Mouse (Mus musculus) midbrain, embryonic 13.5 days (tissue): ENCODE data around the gene Asxl1. TPM values are rescaled to one million over a fixed set of nuclear protein-coding genes. Genes with fewer than 3 reads are reported as not detected.
A peak's percentile ranks its signal among the peaks of the same experiment; 100 is the strongest.

Experiments used
- ATAC-seq: fragments of 200-750 bp; cut with Nextera tagmentation; 2 replicates; pipeline ENCODE4 v1.8.0; 2017; ENCODE audit warnings: mild to moderate bottlenecking, moderate TSS enrichment, moderate library complexity
- H3K27ac ChIP-seq: fragments of 300-500 bp; sonication (generic); 2 replicates; pipeline ENCODE4 v1.5.1; 2015; ENCODE audit warnings: inconsistent platforms, mild to moderate bottlenecking, moderate library complexity
- H3K27me3 ChIP-seq: fragments of 300-500 bp; sonication (generic); 2 replicates; pipeline ENCODE4 v1.6.1; 2015; ENCODE audit warnings: mild to moderate bottlenecking, inconsistent platforms
- H3K36me3 ChIP-seq: fragments of 300-500 bp; sonication (generic); 2 replicates; pipeline ENCODE4 v1.6.1; 2015; ENCODE audit warnings: mild to moderate bottlenecking, inconsistent platforms
- H3K4me1 ChIP-seq: fragments of 300-500 bp; sonication (generic); replicated peaks from 2 replicates; pipeline ENCODE4 v1.6.1; 2015; ENCODE audit warnings: inconsistent platforms
- H3K4me2 ChIP-seq: fragments of 300-500 bp; sonication (generic); replicated peaks from 2 replicates; pipeline ENCODE4 v1.6.1; 2015; ENCODE audit warnings: moderate library complexity, mild to moderate bottlenecking, inconsistent platforms
- H3K4me3 ChIP-seq: fragments of 300-500 bp; sonication (generic); replicated peaks from 2 replicates; pipeline ENCODE4 v1.5.1; 2015; ENCODE audit warnings: mild to moderate bottlenecking, inconsistent platforms
- H3K9ac ChIP-seq: fragments of 300-500 bp; sonication (generic); replicated peaks from 2 replicates; pipeline ENCODE4 v1.6.1; 2015; ENCODE audit warnings: mild to moderate bottlenecking, inconsistent platforms
- H3K9me3 ChIP-seq: fragments of 300-500 bp; sonication (generic); 2 replicates; pipeline ENCODE4 v1.6.1; 2016; ENCODE audit warnings: mild to moderate bottlenecking, inconsistent platforms
- WGBS: fragments of 180-500 bp; shearing (Covaris S2); methylation state at CpG from one replicate; pipeline ENCODE4 v1.1.7; 2015; 5-methylcytosine and 5-hydroxymethylcytosine counted together
- polyA plus RNA-seq: library from polyadenylated mRNA; unstranded; fragments of >200 nt; fragmentation: Nextera tagmentation; extraction: Ambion mirVana; gene quantifications from 2 replicates; pipeline ENCODE4 v1.2.1, GENCODE M21; 2015

Asxl1 gene
- polyA plus RNA-seq, 1 experiment from 2014 or later = 10.4 TPM

GRCm38 (mm10) chr2:153325706-153326376, 19.8 kb upstream of the Asxl1 start:
- peaks cover 82% of the 10 kb centered on the region for H3K36me3 ChIP-seq
- H3K27me3 ChIP-seq = no peaks in the 10 kb centered on the region
- 85% methylated on average over 9 of the region's 9 CpGs for WGBS
- H3K4me3 ChIP-seq = no peak overlapping the region
- no peak for ATAC-seq
- H3K4me2 ChIP-seq = no peak overlapping the region
- no peak overlapping the region for H3K9ac ChIP-seq
- no peaks in the 10 kb centered on the region for H3K9me3 ChIP-seq
- H3K4me1 ChIP-seq = no peaks in the 10 kb centered on the region
- H3K27ac ChIP-seq = no peak overlapping the region

GRCm38 (mm10) chr2:153332271-153332670, 13.4 kb upstream of the Asxl1 start:
- Histone ChIP-seq H3K27me3 (no peaks in the 10 kb centered on the region), H3K4me2 (no peak overlapping the region), H3K9ac (no peak overlapping the region), H3K36me3 (peaks cover 56% of the 10 kb centered on the region), H3K4me1 (no peaks in the 10 kb centered on the region), H3K9me3 (no peaks in the 10 kb centered on the region), H3K4me3 (no peak overlapping the region), H3K27ac (no peak overlapping the region)
- WGBS = 92% methylated on average over 5 of the region's 5 CpGs
- no peak for ATAC-seq

- H3K27me3 ChIP-seq = no peaks in the 10 kb centered on the region
- no peak overlapping the region for H3K4me2 ChIP-seq
- H3K9me3 ChIP-seq = no peaks in the 10 kb centered on the region
- no peaks in the 10 kb centered on the region for H3K4me1 ChIP-seq
- H3K4me3 ChIP-seq = no peak overlapping the region
- no peak for ATAC-seq
- no peak overlapping the region for H3K27ac ChIP-seq
- H3K9ac ChIP-seq = no peak overlapping the region
- H3K36me3 ChIP-seq = peaks cover 52% of the 10 kb centered on the region
- WGBS = 96% methylated on average over 3 of the region's 3 CpGs
Measured at GRCm38 (mm10) chr2:153332981-153333380, 12.6 kb upstream of the Asxl1 start.

GRCm38 (mm10) chr2:153333822-153334232, 11.8 kb upstream of the Asxl1 start:
- ATAC-seq = no peak
- no peak overlapping the region for H3K4me2 ChIP-seq
- H3K9ac ChIP-seq = no peak overlapping the region
- H3K4me1 ChIP-seq = no peaks in the 10 kb centered on the region
- no peak overlapping the region for H3K27ac ChIP-seq
- H3K4me3 ChIP-seq = no peak overlapping the region
- H3K9me3 ChIP-seq = no peaks in the 10 kb centered on the region
- peaks cover 43% of the 10 kb centered on the region for H3K36me3 ChIP-seq
- 94% methylated on average over 6 of the region's 6 CpGs for WGBS
- H3K27me3 ChIP-seq = no peaks in the 10 kb centered on the region

GRCm38 (mm10) chr2:153334281-153334680, 11.3 kb upstream of the Asxl1 start:
- H3K9ac ChIP-seq = no peak overlapping the region
- no peaks in the 10 kb centered on the region for H3K27me3 ChIP-seq
- H3K36me3 ChIP-seq = peaks cover 42% of the 10 kb centered on the region
- ATAC-seq = no peak
- H3K4me3 ChIP-seq = no peak overlapping the region
- H3K4me2 ChIP-seq = no peak overlapping the region
- no peaks in the 10 kb centered on the region for H3K9me3 ChIP-seq
- H3K27ac ChIP-seq = no peak overlapping the region
- H3K4me1 ChIP-seq = no peaks in the 10 kb centered on the region
- WGBS = 89% methylated on average over 3 of the region's 3 CpGs

- ATAC-seq = no peak
- Histone ChIP-seq H3K4me1 (no peaks in the 10 kb centered on the region), H3K27ac (no peak overlapping the region), H3K27me3 (no peaks in the 10 kb centered on the region), H3K9me3 (no peaks in the 10 kb centered on the region), H3K4me2 (no peak overlapping the region), H3K9ac (no peak overlapping the region), H3K4me3 (no peak overlapping the region), H3K36me3 (peaks cover 23% of the 10 kb centered on the region)
- 93% methylated on average over 2 of the region's 2 CpGs for WGBS
Measured at GRCm38 (mm10) chr2:153336117-153336516, 9.5 kb upstream of the Asxl1 start.

- WGBS = 93% methylated on average over 9 of the region's 9 CpGs
Measured at GRCm38 (mm10) chr2:153338361-153339350, 7.0 kb upstream of the Asxl1 start.

GRCm38 (mm10) chr2:153342166-153342565, 3.5 kb upstream of the Asxl1 start:
- Histone ChIP-seq H3K27ac (no peak overlapping the region), H3K9ac (no peak overlapping the region), H3K4me1 (peaks cover 9% of the 10 kb centered on the region), H3K27me3 (no peaks in the 10 kb centered on the region), H3K9me3 (no peaks in the 10 kb centered on the region), H3K4me2 (no peak overlapping the region), H3K4me3 (no peak overlapping the region), H3K36me3 (no peaks in the 10 kb centered on the region)
- no peak for ATAC-seq
- 95% methylated on average over 6 of the region's 6 CpGs for WGBS

More at GRCm38 (mm10) chr2:153338361-153339350, 7.0 kb upstream of the Asxl1 start:
- H3K4me3 ChIP-seq = no peak overlapping the region
- ATAC-seq = no peak
- H3K36me3 ChIP-seq = peaks cover 6% of the 10 kb centered on the region; the same call in 1 of the 2 replicates
- no peaks in the 10 kb centered on the region for H3K4me1 ChIP-seq
- H3K27ac ChIP-seq = no peak overlapping the region
- no peak overlapping the region for H3K4me2 ChIP-seq
- no peaks in the 10 kb centered on the region for H3K9me3 ChIP-seq
- H3K27me3 ChIP-seq = no peaks in the 10 kb centered on the region
- no peak overlapping the region for H3K9ac ChIP-seq

GRCm38 (mm10) chr2:153342602-153343001, 3.0 kb upstream of the Asxl1 start:
- whole genome bisulfite sequencing = 89% methylated on average over 3 of the region's 3 CpGs
- Histone ChIP-seq H3K27me3 (no peaks in the 10 kb centered on the region), H3K36me3 (no peaks in the 10 kb centered on the region), H3K27ac (no peak overlapping the region), H3K9me3 (no peaks in the 10 kb centered on the region), H3K4me2 (no peak overlapping the region), H3K4me1 (peaks cover 13% of the 10 kb centered on the region), H3K9ac (no peak overlapping the region), H3K4me3 (no peak overlapping the region)
- ATAC-seq = no peak

GRCm38 (mm10) chr2:153343191-153343590, 2.4 kb upstream of the Asxl1 start:
- no peak for ATAC-seq
- no peak overlapping the region for H3K4me2 ChIP-seq
- peaks cover 19% of the 10 kb centered on the region for H3K4me1 ChIP-seq
- no peaks in the 10 kb centered on the region for H3K9me3 ChIP-seq
- no peak overlapping the region for H3K9ac ChIP-seq
- no peak overlapping the region for H3K4me3 ChIP-seq
- H3K36me3 ChIP-seq = no peaks in the 10 kb centered on the region
- H3K27ac ChIP-seq = no peak overlapping the region
- H3K27me3 ChIP-seq = no peaks in the 10 kb centered on the region

- Histone ChIP-seq H3K4me3 (peak overlapping the region; percentile 83), H3K27ac (peak overlapping the region; percentile 81), H3K9me3 (no peaks in the 10 kb centered on the region), H3K27me3 (no peaks in the 10 kb centered on the region), H3K4me2 (peak overlapping the region; percentile 74), H3K9ac (peak overlapping the region; percentile 66), H3K4me1 (peaks cover 36% of the 10 kb centered on the region), H3K36me3 (no peaks in the 10 kb centered on the region)
- 8% methylated on average over 11 of the region's 11 CpGs for WGBS
- no peak; the same call in 1 of the 2 replicates for ATAC-seq
Measured at GRCm38 (mm10) chr2:153345071-153345453, 567 bp upstream of the Asxl1 start.
